Mouse (Mus musculus) myocyte (in vitro differentiated cells): Measurements from ENCODE around the gene Tuba1c. TPM values are rescaled to one million over a fixed set of nuclear protein-coding genes. Genes with fewer than 3 reads are reported as not detected.

ENCODE experiments used
- H3K27me3 ChIP-seq: one replicate; pipeline ENCODE4 v1.6.1; 2011; ENCODE audit not compliant: control insufficient read depth, insufficient read depth, insufficient read length
- H3K36me3 ChIP-seq: one replicate; pipeline ENCODE4 v1.6.1; 2011; ENCODE audit not compliant: control insufficient read depth, insufficient read depth
- H3K4me2 ChIP-seq: one replicate; pipeline ENCODE4 v1.6.1; 2011; ENCODE audit warnings: low read depth, control low read depth
- H3K4me3 ChIP-seq: one replicate; pipeline ENCODE4 v1.5.1; 2011; ENCODE audit warnings: mild to moderate bottlenecking, control low read depth, moderate library complexity
- H3K79me2 ChIP-seq: one replicate; pipeline ENCODE4 v1.6.1; 2011; ENCODE audit not compliant: control insufficient read depth, insufficient read depth
- H3ac ChIP-seq: one replicate; pipeline ENCODE4 v1.6.1; 2011; ENCODE audit not compliant: control insufficient read depth, insufficient read length
- CEBPB ChIP-seq: IDR thresholded peaks from 2 replicates; pipeline ENCODE4 v1.6.1; 2011; ENCODE audit warnings: mild to moderate bottlenecking, moderate library complexity; ENCODE audit not compliant: poor library complexity, insufficient read depth, severe bottlenecking
- E2F4 ChIP-seq: IDR thresholded peaks from one replicate; pipeline ENCODE4 v1.6.1; 2011; ENCODE audit warnings: mild to moderate bottlenecking, control low read depth, moderate library complexity; ENCODE audit not compliant: insufficient read depth
- MAX ChIP-seq: IDR thresholded peaks from one replicate; pipeline ENCODE4 v1.6.1; 2011; ENCODE audit warnings: low read depth, mild to moderate bottlenecking, control low read depth
- MYOD1 ChIP-seq, 3 experiments: IDR thresholded peaks; one replicate each; pipeline ENCODE4 v1.6.1; 2011; ENCODE audit warnings: control low read depth in 2 of 3, low read depth in 2 of 3, mild to moderate bottlenecking in 2 of 3, moderate library complexity in 1 of 3; ENCODE audit not compliant: insufficient read length in 2 of 3, control insufficient read depth in 1 of 3
- MYOG ChIP-seq, 3 experiments: IDR thresholded peaks; one replicate each; pipeline ENCODE4 v1.6.1; 2011; ENCODE audit warnings: control low read depth in 2 of 3, low read depth in 2 of 3, mild to moderate bottlenecking in 2 of 3; ENCODE audit not compliant: insufficient read length in 2 of 3, control insufficient read depth in 1 of 3, insufficient read depth in 1 of 3
- POLR2A ChIP-seq: IDR thresholded peaks from one replicate; pipeline ENCODE4 v1.6.1; 2011; ENCODE audit warnings: low read depth, mild to moderate bottlenecking, control low read depth, moderate library complexity; ENCODE audit not compliant: insufficient read length
- POLR2AphosphoS2 ChIP-seq: IDR thresholded peaks from one replicate; pipeline ENCODE4 v1.6.1; 2011; ENCODE audit warnings: low read depth, control low read depth; ENCODE audit not compliant: insufficient read length
- REST ChIP-seq: IDR thresholded peaks from one replicate; pipeline ENCODE4 v1.6.1; 2011; ENCODE audit warnings: mild to moderate bottlenecking, control low read depth, moderate library complexity; ENCODE audit not compliant: insufficient read depth, insufficient read length
- SRF ChIP-seq: IDR thresholded peaks from one replicate; pipeline ENCODE4 v1.6.1; 2011; ENCODE audit warnings: low read depth; ENCODE audit not compliant: control insufficient read depth, insufficient read length
- TCF12 ChIP-seq: IDR thresholded peaks from one replicate; pipeline ENCODE4 v1.6.1; 2011; ENCODE audit warnings: mild to moderate bottlenecking, control low read depth; ENCODE audit not compliant: poor library complexity, insufficient read depth, severe bottlenecking
- TCF3 ChIP-seq: IDR thresholded peaks from one replicate; pipeline ENCODE4 v1.6.1; 2011; ENCODE audit warnings: low read depth, control low read depth; ENCODE audit not compliant: insufficient read length
- USF1 ChIP-seq: IDR thresholded peaks from one replicate; pipeline ENCODE4 v1.6.1; 2011; ENCODE audit warnings: low read depth, mild to moderate bottlenecking, control low read depth, moderate library complexity
- polyA plus RNA-seq: library from polyadenylated mRNA; unstranded; fragments of >200 nt; fragmentation: generic; extraction: Trizol; gene quantifications from one replicate; pipeline ENCODE4 v1.2.1, GENCODE M21; 2012; ENCODE audit warnings: missing spikeins

The Tuba1c gene
- 462 TPM for polyA plus RNA-seq

DNA sequence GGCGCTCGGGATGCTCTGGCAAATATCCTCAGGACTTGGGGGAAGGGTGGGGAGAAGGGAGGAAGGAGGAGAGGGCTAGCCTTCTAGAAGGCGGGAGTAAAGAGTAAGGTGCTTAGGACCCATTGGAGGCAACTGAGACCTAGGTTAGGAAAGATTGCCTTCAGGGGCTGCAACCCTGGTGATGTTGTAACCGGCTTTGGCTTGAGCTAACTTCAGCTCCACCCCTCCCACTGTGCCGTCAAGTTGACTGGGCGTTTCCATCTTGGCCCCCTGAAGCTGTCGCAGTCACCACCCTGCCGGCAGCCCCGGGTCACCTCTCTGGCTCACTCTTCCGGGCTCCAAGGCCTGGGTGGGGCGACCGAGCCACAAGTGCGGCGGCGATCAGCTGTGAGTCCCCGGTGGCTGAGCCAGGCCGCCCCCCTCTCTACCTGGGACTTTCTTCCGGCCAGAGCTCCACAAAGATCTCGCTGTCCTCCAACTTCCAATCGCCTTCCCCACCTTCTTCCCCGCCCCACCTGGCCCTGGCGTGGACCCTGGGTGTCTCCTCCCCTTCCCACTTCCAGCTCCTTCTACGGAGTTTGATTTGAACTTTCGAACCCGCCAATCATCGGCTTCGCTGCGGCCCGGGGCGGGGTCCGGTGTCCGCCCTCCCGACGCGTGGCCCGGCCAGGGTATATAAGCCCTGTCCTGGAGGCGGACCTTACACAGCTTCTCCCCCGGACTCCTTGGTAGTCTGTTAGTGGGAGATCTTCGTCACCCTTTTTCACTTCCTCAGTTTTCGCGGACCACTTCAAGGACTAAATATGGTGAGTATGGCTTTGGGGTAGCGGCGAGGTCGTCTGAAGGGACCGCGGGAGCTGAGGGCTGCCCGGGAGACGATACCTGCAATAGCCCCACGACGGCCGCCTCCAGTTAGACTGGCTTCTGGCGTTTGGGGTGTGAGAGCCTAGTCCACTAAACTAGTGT, at the start of gene Tuba1c:
Tuba1c (plus strand) TSS at position 273 of the 966 bp plus-strand sequence.
- peaks cover 6% of the 10 kb centered on the region for H3K36me3 ChIP-seq
- H3ac ChIP-seq: peak within 1 kb of the TSS; percentile 32
- peak within 1 kb of the TSS; percentile 94 for H3K4me2 ChIP-seq
- H3K27me3 ChIP-seq: no peaks in the 10 kb centered on the region
- H3K4me3 ChIP-seq: peak within 1 kb of the TSS; percentile 98
- peaks cover 43% of the 10 kb centered on the region for H3K79me2 ChIP-seq
- TF ChIP-seq TCF12 (no peak), MAX (no peak), E2F4 (peak; percentile 70), USF1 (peak; percentile 24), POLR2A (peak; percentile 97), MYOD1 (IDR thresholded peaks at IDR 0.05; ENCODE audit: control insufficient read depth in 1 of 3, insufficient read length in 2 of 3, low read depth in 2 of 3) (no peak), REST (no peak), POLR2AphosphoS2 (peak; percentile 93), TCF3 (no peak), MYOG (IDR thresholded peaks at IDR 0.05; ENCODE audit: control insufficient read depth in 1 of 3, insufficient read depth in 1 of 3, insufficient read length in 2 of 3, low read depth in 2 of 3) (peak in 1 of 3 experiments; percentile 54), CEBPB (peak; percentile 82), SRF (peak; percentile 64)

DNA sequence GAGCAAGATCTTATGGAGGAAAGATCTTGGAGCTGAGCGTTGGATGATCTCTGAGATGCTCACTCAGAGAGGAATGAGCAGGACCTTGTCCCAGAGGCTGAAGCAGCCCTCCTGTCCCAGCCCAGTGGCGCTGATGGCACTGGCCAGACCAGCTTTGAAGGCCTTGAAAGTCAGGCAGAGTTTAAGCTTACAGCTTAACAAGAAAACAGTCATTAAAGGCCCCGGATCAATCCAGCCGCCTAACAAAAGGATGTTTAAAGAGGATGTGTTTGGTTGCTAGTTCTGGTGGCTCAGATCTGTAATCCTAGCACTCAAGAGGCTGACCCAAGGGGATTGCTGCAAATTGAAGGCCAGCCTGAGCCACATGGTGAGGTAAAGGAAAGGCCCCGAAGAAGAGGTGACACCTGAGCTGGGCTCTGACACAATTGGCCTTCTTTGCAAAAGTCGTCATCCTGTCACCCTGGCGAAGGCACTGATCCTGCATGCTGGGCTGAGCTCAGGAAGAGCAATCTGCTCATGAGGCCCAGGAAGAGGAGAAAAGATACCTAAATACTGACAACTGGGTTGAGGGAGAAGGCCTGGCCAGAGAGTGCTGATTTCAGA, 49.6 kb upstream of the Tuba1c start:
- TF ChIP-seq USF1 (no peak), E2F4 (no peak)

DNA sequence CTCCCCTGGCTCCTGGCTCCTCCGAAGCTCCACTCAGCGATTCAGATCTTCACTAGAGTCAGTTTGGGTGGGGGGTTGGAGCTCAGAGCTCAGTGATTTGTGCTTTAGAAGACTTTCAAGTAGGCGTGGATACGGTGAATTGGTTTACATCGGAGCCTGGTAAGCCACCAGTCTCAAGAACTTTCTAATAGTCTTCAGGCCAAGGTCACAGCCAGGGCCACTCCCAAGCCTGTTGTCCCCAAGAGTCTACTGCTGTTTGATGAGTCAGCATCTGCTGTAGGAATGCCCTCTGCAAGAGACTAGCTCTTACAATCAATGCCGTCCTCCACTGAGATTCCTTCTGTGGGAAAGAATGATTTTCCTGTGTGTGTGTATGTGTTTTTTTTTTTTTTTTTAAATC, 47.6 kb upstream of the Tuba1c start:
- Histone ChIP-seq H3K4me2 (no peak overlapping the region), H3K79me2 (peaks cover 7% of the 10 kb centered on the region), H3K36me3 (no peaks in the 10 kb centered on the region), H3K4me3 (no peak overlapping the region), H3ac (no peak overlapping the region), H3K27me3 (no peaks in the 10 kb centered on the region)
- TF ChIP-seq CEBPB (no peak), MYOD1 (IDR thresholded peaks at IDR 0.05; ENCODE audit: control insufficient read depth in 1 of 3, insufficient read length in 2 of 3, low read depth in 2 of 3) (no peak), SRF (no peak), USF1 (no peak), POLR2AphosphoS2 (no peak), MAX (no peak), POLR2A (no peak), REST (no peak), MYOG (IDR thresholded peaks at IDR 0.05; ENCODE audit: control insufficient read depth in 1 of 3, insufficient read depth in 1 of 3, insufficient read length in 2 of 3, low read depth in 2 of 3) (no peak), TCF3 (no peak), TCF12 (no peak), E2F4 (no peak)

More for the DNA sequence above, 49.6 kb upstream of the Tuba1c start:
- Histone ChIP-seq H3K4me2 (no peak overlapping the region), H3K36me3 (no peaks in the 10 kb centered on the region), H3K4me3 (no peak overlapping the region), H3ac (no peak overlapping the region), H3K79me2 (peaks cover 7% of the 10 kb centered on the region), H3K27me3 (no peaks in the 10 kb centered on the region)

DNA sequence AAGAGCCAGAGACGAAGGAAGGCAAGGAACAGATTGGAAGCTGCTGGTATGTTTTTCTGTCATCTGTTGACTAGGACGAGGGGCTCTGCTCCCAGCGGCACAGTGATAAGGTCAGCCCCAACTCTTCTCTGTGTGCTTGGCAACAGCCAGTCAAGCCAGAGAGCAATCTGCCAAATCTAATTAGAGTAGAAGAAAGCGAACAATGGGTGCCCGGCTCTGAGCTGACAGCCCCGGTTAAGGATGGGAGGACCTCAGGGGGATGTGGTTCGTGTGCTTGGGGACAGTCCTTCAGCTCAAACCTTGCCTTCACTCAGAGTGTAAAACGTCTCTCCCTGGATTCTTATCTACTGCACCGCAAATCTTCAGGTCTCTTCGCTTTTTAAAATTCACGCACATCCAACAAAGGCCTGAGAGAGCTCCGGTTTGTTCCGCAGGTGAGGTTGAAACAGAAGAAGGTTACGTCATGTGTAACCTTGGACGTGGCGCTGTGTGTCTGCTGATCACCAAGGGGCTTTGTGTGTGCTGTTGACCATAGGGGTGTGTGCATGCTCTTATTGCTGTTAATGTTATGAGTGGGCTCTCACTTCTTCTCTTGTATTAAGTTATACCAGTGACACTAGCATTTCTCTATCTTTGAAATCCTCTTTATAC, 46.1 kb upstream of the Tuba1c start:
- H3K4me3 ChIP-seq: no peak overlapping the region
- no peak for TF ChIP-seq CEBPB
- TF ChIP-seq MAX: no peak
- no peak for TF ChIP-seq SRF
- no peak for TF ChIP-seq POLR2AphosphoS2
- no peak for TF ChIP-seq USF1
- TF ChIP-seq MYOG (IDR thresholded peaks at IDR 0.05; ENCODE audit: control insufficient read depth in 1 of 3, insufficient read depth in 1 of 3, insufficient read length in 2 of 3, low read depth in 2 of 3): no peak
- no peak for TF ChIP-seq TCF12
- TF ChIP-seq MYOD1 (IDR thresholded peaks at IDR 0.05; ENCODE audit: control insufficient read depth in 1 of 3, insufficient read length in 2 of 3, low read depth in 2 of 3): no peak
- no peak for TF ChIP-seq POLR2A
- TF ChIP-seq E2F4: no peak
- TF ChIP-seq TCF3: no peak
- TF ChIP-seq REST: no peak
- H3K27me3 ChIP-seq: no peaks in the 10 kb centered on the region
- H3K4me2 ChIP-seq: no peak overlapping the region
- no peaks in the 10 kb centered on the region for H3K36me3 ChIP-seq
- H3K79me2 ChIP-seq: peaks cover 7% of the 10 kb centered on the region
- no peak overlapping the region for H3ac ChIP-seq
